17 mouse cellular contexts compared by ENCODE assay signal in the genomic region with DNA sequence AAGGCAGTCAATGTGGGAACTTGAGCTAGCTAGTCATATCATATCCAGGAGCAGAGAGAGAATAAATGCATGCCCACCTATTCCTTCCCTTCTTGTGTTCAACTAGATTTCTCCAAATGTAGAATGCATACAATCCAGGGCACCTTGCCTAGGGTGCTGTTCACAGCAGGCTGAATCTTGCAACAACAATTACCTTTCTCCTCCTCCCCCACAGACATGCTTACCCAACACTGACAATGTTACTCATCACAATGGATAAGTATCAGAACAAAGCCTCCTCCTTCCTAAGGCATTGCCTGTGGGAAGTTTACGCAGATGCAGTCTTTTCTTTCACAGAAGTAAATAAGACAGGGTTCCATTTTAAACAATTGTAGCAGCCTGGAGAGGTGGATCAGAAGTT. TPM values are rescaled to one million over a fixed set of nuclear protein-coding genes. Genes with fewer than 3 reads are reported as not detected.
"Had no signal": no experiment of that assay in that cellular context is flagged by ENCODE, and none has a peak within 500 bp of the region (broad histone marks: within the 10 kb centered on the region; RNA-seq: fewer than 3 reads in every experiment).

No protein-coding gene starts in this region.

- H3K36me3 ChIP-seq: midbrain, embryonic 10.5 days; midbrain, embryonic 12.5 days; neural tube, embryonic 13.5 days; neural tube, embryonic 15.5 days; stomach, embryonic 15.5 days had no signal

- H3K27me3 ChIP-seq: midbrain, embryonic 12.5 days; neural tube, embryonic 13.5 days; neural tube, embryonic 15.5 days; stomach, embryonic 15.5 days had no signal

- H3K9ac ChIP-seq: lung, embryonic 14.5 days; midbrain, embryonic 12.5 days; neural tube, embryonic 13.5 days; neural tube, embryonic 15.5 days; stomach, embryonic 15.5 days had no signal

- H3K9me3 ChIP-seq: midbrain, embryonic 10.5 days; midbrain, embryonic 12.5 days; neural tube, embryonic 13.5 days; neural tube, embryonic 15.5 days; stomach, embryonic 15.5 days had no signal

- DNase-seq: lung, adult 18-20 months; lung, embryonic 14.5 days; lung, postnatal 10 days; lung, postnatal 4 days; midbrain, embryonic 14.5 days; retina, postnatal 1 day; right cerebral cortex, adult 18-20 months; thymus, postnatal 14 days; thymus, postnatal 36 days had no signal

- H3K4me3 ChIP-seq: midbrain, embryonic 10.5 days; midbrain, embryonic 12.5 days; myocyte; neural tube, embryonic 13.5 days; neural tube, embryonic 15.5 days; stomach, embryonic 15.5 days had no signal

- H3K4me1 ChIP-seq: midbrain, embryonic 10.5 days; midbrain, embryonic 12.5 days; neural tube, embryonic 13.5 days; neural tube, embryonic 15.5 days; stomach, embryonic 15.5 days had no signal

- H3K27ac ChIP-seq: midbrain, embryonic 10.5 days; midbrain, embryonic 12.5 days; neural tube, embryonic 13.5 days; neural tube, embryonic 15.5 days; stomach, embryonic 15.5 days; stomach, postnatal 0 days had no signal

RNA-seq across cellular contexts. Expression of a gene that starts 15.8 kb away (rescaled TPM):
- total RNA-seq: megakaryocyte-erythroid progenitor cell, adult 5-6 weeks had no signal
